Mouse (Mus musculus) embryo, embryonic 10.5 days (tissue): ENCODE results near the gene Itgae.
A peak's percentile ranks its signal among the peaks of the same experiment; 100 is the strongest.

Source experiments
- DNase-seq: peaks from one replicate; pipeline ENCODE4 v3.0.0-alpha.2; 2015; ENCODE audit warnings: low spot score

Gene Itgae

DNA sequence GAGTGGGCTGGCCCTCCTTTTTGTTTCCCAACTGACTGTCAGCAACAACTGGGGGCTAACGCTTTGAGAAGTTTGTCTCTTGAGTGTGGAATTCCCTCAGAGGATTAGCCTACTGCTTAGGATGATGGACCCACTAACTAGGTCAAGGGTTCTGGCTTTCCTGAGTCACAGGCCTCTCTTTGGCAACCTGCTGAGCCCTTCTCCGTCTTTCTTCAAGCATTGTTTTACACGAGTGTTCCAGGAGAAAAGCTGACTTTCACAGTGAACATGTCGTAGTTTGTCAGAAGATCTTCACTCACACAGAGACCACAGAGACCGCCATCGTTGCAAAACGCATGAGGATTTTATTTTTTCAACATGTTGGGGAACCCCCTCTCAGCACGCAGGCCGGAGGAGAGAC lies 57.8 kb downstream of the Itgae start:
- no peak for DNase-seq

DNA sequence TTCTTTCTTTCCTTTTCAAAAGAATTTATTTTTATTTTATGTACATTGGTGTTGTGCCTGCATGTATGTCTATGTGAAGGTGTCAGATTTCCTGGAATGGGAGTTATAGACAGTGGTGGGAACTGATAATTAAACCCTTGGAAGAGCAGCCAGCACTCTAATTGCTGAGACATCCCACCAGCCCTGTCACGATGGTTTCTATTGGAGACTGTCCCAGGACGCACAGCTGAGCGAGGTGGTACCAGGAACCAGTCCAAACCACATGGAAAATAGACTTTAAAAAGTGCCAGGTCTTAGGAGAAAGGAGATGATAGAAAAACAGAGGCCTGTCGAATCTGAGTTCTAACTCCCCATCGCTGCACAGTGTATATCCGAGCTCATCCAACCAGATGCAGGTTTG lies 64.7 kb downstream of the Itgae start:
- DNase-seq, result no peak

DNA sequence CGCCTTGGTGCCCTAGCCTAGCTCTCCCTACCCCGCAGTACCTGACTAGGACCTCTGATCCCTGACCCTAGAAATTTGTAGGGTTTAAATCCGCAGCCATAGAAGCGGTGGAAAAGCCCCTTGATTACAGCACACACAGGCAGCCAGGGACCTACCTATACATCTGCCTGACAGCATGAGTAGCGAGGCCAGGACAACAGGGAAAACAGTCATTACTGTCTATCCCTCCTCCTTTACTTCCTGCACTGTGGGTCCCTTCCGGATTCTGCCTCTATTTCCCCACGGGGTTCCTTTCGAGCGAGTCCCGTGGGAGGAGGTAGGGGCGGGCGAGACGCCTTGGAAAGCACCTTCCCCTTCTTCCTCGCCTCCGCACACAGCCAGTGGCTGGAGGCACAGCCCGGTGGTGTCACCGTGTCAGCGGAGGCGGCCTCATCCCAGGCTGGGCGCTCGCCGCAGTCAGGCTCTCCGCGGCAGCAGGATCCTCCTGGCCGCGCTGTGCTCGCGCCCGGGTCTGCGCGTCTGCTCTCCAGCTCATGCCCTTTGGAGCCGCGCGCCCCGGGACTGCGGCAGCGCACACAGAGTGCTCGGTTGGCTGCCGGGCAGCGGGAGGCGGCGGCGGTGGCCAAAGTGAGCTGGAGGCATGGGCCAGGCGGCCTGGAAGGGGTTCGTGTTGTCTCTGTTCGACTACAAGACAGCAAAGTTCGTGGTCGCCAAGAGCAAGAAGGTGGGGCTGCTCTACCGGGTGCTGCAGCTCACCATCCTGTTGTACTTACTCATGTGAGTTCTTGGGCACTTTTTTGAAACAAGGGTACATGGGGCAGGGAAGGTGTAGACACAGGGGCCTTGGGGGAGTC lies 69.8 kb downstream of the Itgae start, which contains the start of gene P2rx5:
Gene P2rx5 (plus strand): TSS at position 465 of the 854 bp plus-strand sequence.
- DNase-seq, result peak; percentile 56

DNA sequence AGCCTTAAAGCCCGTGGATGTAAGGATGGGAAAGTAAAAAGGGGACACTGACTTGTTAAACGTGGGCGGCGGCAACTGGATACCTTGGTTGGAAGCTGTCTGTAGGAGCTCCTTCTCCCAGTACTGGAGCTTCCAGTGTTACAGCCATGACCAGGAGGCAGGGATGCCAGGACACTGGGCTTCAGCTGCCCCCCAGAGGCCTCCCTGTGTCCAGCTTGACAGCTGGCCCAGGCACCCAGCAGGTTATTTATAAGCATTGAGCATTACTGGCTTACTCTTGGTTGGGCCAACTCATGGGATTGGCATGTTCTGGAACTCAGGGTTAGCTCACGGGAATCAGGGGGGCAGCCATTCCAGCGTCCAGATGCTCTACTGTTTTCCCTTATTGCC lies 70.4 kb downstream of the Itgae start:
- DNase-seq, result peak; percentile 31

DNA sequence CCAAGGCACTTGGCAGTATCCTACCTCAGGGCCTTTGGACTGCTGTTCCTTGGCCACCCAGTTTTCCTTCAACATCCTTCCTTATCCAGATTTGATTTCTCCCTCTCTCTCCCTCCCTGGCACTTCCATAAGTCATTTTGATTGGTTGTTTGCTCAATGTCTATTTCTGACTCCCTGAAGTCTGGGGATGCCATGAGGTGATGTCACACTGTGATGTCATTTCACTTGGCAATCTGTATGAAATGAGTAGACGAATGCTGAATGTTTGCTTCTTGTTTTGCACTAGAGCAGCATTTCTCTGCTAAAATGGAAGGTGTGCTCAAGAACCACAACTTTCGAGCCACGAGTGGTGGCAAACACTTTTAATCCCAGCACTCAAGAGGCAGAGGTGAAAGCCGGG lies 71.2 kb downstream of the Itgae start:
- DNase-seq, result no peak

DNA sequence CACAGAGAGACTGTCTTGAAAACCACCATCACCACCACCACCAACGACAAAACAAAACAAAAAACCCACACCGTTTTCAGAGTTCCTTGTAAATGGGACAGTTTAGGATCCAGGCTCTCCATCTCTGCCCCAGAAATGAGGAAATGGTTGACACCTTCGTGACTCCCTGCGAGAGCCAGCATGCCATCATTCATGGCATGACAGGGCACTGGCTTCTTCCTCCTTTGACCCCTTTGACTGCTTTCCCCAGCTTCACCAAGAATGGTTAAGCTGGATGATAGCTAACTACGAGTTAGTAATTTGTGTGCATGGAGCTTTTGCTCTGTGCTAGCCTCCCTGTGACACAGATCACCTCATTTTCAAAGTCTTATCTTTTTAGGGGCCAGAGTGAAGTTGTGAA lies 71.9 kb downstream of the Itgae start:
- DNase-seq, result no peak

DNA sequence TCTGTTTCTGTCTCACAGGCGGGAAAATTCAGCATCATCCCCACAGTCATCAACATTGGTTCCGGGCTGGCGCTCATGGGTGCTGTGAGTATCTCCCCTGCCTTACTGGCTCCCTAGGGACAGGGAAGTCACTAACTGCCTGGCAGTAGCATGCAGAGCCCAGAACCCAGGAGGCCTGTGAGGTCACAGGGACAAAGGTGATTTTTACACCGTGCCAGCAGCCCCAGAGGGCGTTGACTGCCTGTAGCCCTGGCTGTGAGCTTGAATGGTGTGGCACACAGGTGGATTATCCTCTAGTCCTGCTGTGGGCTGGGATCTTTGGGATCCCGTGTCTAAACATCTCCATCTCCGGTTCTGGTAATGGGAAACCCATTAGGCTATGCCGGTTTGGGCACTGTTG lies 77.7 kb downstream of the Itgae start:
- DNase-seq, result no peak

DNA sequence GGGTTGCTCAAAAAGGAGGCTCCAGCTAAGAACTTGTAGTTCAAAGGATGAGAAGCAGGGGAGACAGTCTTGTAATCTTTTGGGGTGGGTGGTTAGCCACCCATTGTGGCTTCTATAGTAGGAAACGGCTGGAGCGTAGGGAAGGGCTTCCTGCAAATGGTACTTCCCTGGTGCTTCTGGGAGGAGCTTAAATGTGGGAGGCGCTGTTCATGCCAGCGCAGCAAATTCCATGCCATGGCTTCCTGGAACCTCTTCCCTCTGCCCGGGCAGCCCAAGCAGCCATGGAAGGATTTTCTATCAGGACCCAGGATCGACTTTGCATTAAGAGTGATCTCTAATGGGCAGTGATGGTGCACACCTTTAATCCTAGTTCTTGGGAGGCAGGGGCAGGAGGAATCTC lies 78.2 kb downstream of the Itgae start:
- no peak for DNase-seq

DNA sequence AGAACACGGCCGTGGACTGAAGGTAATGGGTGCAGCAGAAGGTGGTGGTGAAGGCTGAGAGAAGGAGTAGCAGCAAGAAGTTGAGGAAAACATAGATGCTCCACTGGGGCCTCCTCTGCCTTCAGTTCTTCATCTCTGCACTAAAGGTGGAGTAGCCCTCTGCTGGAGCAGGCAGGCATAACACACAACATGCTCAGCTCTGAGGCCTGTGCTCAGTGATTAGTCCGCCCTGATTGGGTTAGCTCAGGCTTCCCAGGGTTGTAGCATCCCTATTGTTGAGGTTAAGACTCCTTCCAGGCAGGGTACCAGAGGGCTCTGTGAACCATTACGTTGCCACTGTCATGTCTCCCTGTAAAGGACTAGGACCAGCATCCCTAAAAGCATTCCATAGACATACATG lies 78.8 kb downstream of the Itgae start:
- DNase-seq, result peak; percentile 77

DNA sequence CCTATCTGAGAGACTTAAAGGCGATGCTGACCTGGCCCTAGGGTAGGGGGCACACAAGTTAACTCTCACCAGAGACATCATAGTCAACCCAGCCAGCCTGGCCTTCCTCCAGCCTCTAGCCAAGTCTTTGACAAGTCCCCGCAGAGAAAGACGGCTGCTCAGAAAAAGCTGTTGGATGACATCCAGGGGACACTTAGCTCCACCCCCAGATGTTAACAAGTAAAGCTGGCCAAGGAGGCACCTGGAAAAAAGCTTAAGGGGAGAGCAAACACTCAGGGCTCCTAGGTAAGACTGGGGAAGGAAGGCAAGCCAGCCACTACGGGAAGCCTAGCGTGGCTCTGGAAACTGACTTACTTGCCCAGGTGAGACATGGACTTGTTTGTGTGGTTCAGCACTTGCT lies 81.8 kb downstream of the Itgae start:
- no peak for DNase-seq

DNA sequence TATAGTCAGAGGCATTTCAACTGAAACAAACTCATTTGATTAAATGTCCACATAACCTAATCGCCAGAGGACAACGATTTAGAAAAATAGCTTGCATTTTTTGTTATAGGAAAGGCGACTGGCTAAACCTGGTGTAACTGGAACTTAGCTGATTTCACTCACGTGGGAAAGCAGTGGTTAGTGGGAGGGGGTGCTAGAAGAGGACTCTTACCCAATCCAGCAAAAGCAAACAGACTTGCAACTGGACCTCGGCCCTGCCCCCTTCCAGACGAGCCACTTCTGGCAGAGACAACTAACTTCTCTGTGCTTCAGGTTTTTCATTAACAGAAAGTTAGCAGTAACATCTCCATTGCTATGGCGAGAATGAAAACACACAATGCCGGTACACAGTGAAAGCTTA lies 85.2 kb downstream of the Itgae start:
- DNase-seq, result peak; percentile 19

DNA sequence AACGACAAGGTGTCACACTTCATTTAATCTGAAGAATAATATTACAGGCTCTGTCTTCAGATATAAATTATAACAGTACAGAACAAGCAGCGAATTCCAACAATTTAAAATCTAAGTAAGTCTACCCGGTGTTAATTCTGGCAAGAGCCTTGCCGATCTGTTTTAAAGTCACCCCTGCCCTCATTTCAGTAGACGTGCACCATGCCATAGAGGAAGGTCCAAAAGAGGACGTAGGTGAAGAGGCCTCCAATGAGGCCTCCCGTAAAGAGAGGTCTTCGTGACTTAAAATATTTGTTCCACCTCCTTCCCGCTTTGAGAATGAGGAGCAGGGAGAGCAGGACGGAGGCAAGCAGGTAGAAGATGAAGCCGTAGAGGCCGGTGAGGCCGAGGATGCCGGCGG lies 85.8 kb downstream of the Itgae start:
- DNase-seq, result peak; percentile 30

DNA sequence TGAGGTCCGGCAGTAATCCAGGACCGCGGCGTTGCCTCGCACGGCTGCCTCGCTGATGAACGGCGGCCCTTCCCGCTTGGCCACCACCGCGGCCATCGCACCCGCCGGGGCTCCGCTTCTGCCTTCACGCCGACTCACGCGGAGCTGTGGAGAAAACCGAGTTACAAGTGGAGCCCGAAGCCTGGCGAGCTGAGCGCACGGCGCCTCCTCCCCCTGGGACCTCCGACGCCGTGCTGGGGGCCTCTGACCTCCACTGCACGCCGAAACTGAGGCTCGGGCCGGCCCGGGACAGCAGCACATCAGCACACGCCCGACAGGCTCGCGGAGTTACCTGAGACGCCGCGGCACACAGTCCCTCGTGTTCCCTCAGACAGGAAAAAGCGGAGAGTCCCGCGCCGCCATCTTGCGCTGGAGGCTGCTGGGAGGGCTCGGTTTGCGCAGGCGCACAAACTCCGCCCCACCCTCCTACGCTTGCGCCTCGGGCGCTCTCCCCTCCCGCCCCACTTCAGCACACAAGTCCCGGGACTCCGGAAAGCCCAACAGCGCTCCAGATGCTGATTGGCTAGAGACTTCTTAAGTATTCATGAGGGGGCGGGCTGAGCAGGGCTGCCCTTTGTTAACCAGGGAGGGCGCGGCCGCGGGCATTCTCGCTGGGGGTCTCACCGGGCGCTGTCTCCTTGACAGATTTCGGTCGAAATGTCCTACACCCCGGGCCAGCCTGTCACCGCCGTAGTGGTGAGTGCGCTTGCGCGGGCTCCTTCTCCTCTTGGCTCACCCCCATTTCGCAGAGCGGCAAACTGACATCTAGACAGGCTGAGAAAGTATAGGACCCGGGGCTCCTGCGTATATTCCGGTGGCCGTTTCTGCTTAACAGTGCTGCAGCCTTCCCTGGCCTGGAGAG lies 86.5 kb downstream of the Itgae start, which contains the start of the genes Emc6 and Tax1bp3:
Gene Emc6 (minus strand): TSS at position 430 of the 901 bp plus-strand sequence.
Gene Tax1bp3 (plus strand): TSS at position 476 of the 901 bp plus-strand sequence.
- peak; percentile 99 for DNase-seq

DNA sequence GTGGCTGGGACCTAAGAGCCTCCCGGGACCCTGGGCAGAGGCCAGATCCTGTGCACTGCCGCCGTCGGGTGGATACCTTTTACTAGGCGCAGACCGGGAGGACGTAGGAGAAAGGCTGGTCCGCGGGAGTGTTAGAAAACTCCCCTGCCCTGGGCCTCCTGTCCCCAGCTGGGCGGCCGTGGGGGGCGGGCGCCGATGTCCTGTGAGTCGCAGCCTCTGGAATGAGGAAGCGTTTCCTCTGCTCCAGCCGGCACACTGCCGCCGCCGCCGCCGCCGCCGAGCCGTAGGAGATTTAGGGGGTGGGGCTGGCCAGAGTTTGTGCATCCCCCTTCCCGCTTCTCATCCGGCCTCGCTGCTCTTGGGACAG lies 87.1 kb downstream of the Itgae start:
- peak; percentile 78 for DNase-seq

DNA sequence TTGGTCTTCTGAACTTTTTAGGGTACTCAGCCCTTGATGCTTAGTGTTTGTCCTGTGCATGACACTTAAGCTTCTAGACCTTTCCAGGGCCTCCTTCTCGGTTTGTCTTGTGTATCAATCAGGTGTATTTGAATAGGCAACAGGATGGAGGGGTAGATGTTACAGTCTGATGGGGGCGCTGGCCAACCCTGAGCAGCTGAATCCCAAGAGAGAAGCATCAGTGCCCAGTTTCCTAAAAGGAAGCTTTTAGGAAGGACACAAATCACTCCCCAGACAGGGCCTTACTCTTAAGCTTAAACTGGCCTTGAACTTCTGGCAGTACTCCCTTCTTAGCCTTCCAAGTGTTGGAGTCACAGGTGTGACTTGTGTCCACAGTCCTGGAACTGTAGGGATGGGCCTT lies 87.5 kb downstream of the Itgae start:
- no peak for DNase-seq

DNA sequence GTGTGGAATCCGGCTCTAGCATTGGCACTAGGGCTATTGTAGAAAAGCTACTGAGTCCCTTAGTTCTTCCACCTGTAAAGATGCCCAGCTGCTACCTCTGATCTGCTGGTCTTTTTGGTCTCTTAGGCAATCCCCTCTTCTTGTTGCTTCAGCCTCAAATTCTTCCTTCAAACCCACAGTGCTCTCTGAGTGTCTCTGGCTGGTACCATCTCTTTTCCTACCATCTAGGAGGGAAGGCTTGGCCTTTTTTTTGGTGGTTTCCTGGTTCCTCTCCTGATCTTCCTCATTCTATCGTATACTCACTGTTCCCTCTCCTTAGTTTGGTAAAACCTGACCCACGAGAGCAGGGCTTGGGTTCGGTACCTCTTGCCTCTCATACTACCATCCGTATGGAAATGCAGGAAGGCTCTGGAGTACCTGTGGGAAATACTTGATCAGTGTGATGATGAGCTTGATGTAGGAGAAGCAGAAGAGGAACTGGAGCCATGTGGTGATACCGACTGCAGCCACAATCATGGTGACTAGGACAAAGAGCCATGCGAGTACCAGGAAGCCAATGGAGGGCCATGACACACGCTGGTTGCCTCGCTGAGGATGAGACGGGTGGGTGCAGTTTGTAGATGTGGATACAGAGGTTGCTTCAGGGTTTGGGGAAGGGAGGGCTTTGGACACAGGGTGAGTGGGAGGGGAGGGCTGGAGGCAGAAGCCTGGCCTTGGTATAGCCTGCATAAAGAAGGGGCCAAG lies 95.7 kb downstream of the Itgae start:
- DNase-seq, result no peak

DNA sequence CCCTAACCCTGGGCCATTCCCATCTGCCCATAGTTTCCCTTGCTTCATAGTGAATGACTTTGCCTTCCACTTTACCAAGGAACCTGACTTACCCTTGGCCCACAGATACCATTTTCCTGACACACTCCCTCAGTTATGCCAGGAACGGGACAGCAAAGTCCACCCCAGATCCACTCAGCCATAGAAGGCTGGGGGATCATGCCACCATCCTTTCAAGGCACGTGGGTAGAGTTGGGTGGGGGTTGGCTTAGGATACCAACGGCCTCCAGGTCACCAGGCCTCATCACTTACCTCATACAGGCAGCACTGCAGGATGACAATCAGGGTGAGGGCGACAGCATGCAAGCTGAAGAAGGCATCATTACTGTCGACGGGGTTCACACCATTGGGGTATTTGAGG lies 96.8 kb downstream of the Itgae start:
- DNase-seq, result no peak

DNA sequence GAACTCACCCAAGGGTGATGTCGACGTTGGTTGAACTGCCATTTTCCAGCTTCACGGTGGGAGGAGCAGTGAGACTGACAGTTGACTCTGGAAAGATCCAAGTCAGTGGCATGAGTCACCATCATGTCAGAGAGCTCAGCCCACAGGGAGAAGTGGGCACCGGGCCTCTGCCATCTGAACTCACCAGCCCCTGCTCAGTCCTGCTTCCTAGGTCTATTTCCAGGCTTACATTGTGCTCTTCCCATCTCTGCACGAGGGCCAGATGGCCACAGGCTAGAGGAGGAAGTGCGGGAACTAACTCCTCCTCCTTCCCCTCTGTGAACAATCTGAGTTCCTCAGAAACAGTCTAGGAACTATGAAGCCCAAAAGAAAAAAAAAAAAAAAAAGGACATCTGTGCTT lies 102.7 kb downstream of the Itgae start:
- no peak for DNase-seq

DNA sequence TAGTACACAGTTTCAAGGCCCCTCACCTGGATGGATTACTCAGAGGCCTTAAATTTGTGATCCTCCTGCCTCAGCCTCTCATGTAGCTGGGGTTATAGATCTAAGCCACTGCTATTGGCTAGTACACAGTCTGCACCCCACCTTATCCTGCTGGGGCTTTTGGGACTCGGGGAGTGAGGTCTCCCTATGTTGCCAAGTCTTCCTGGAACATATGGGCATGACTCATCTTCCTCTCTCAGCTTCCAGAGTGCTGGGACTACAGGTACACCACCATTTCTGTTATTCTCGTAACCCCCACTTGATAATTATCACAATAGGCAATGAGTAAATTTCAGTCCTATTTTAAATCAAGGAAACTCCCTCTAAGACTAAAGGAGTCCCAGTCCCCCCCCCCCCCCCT lies 104.1 kb downstream of the Itgae start:
- DNase-seq, result no peak
